Mouse (Mus musculus) kidney, postnatal 14 days (tissue): ENCODE measurements at regions not wholly inside any gene's neighbourhood (a gene's known extent, or its start where the extent isn't known, plus 50 kb on each side); places are given as distances from the start of the nearest gene placed in this dataset.

ENCODE experiments used
- DNase-seq: peaks from one replicate; pipeline ENCODE4 v3.0.0; 2022; ENCODE audit warnings: mixed read lengths

DNA sequence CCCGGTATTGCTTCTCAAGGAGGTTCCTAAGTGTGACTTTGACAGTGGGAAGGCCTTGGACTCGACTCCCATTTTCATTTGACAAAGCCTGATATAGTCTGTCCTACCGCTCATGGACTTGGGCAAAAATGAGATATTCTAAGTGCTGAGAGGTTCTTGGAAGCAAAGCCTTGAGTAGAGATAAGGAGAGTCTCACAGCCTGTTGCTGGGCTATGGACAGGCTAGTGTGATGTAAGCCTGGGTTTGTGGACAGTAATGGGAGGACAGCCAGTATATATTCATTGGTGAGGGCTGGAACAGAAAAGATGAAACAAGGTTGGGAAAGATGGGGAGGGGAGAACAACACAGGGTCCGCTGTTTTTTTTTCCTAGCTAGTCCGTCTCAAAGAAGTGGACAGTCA lies 228.0 kb downstream of the Wdr11 start:
- no peak for DNase-seq

DNA sequence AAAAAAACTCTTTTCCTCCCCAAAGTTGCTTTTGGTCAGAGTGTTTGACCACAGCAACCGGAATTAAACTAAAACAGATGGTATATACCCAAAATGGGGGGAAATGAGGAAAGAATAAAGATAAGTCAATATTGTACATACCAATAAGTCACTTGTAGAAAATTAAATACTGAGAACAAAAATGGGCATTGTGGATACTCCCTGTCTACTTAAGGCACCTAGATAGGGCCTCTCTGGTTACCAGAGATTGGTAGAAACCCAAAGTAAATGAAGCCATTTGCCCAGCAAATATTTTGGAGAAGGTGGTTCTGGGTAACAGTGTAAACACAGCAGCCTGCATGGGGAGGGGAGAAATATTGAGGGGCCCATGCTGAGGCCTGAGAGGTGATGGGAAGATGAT lies 237.3 kb downstream of the Wdr11 start:
- DNase-seq = no peak

DNA sequence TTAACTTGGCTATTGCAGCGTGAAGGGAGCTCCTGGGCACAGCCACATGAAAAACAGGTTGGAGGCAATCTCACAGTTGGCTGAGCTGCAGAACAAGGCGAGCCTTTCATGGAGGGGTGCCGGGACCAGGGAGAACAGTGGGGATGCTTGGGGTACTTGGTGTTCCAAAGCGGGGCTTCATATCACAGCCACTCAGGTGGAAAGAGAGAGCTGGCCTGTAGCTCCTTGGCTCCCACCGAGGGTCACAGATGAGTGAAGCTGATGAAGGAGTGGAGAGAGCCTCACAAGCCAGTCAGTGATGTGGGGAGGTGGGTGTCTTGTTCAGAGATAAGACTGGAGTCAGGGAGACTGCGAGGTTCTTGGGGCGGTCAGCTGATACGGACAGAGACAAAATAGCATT lies 241.2 kb downstream of the Wdr11 start:
- DNase-seq = no peak

DNA sequence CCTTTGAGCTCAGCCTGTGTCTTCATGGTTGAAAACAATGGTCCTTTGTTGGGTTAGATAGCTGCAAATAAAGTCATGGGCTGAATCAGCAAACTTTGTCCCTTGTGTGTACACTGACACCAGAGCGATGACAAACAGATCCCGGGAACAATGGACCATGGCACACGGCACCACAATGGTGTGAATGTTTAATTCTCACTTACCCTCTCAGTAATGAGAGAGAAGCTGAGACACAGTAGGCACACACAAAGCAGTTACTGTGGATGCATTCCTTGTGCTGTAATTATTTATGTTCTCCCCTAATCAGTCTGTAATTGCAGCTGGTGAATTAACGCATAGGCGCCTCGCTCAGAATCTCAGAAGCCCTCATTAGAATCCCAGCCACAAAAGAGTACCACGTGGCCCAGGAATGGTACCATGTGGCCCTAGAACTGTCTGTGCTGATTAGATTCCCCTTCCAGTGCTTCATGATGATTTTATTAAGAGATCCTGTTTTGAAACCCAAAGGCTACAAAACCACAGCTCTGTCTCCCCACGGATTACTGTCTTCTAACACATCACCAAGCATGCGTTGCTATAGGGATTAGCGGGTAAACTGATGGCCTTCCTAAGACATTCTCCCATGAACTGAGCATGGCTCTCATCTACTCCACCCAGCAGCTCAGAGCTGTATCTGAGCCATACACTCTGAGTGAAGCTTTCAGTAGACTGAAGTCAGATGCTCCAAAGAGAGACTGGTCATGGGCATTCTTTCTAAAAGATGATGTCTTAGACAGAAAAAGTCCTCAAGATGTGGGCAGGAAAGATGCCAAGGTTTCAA lies 250.8 kb downstream of the Wdr11 start:
- no peak for DNase-seq

DNA sequence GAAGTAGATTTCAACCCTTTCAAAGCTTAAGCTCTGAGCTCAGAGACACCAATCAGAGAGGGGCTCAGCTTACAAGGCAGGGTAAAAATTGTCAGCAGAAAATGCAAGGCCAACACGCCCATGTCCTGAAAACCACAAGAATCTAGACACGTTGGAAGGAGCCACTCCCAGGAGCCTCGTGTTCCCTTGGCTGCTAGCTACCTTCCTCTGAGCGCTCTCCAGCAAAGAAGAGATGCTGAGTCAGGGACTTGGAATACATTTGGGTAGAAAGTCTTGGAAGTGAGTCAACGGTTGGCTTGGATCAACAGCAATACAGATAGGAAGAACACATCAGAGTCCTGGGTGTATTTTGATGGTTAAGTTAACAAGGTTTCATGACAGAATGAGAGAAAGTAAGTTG lies 255.5 kb downstream of the Wdr11 start:
- DNase-seq = no peak

DNA sequence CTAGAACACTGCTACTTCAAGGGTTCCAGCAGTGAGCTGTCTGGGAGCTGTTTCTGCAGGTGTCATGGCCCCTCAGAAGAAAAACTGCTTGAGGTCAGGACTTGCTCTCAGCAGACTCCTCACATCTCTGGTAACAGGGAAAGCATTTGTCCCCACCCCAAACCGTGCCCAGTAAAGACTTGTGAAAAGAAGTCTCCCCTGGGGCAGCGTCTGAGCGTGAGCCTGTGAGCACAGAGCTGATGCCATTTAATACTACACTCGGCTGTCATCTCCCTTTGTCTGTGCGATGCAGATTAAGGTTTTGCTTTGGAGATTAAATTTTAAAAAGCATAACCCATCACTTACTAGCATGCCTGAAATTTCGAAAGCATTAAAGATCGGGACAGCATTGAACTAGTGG lies 261.9 kb downstream of the Wdr11 start:
- no peak for DNase-seq

DNA sequence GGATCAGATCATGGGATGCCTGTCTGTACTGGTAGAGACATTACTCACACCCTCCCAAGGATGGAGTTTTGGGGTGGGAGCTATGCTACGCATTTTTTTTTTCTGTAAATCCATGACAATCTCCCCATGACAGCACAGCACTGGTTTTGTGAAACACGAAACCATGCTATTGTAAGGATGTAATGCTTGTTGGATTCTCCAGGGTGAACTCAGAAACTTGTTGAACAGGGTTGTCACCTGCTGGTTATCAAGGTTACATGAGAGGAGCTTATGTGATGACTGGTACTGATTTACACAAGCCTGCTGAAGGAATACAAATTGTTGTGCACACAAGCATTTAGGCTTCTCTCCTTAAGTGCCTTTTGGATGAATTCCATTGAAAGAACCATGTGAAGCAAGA lies 263.3 kb downstream of the Wdr11 start:
- no peak for DNase-seq

DNA sequence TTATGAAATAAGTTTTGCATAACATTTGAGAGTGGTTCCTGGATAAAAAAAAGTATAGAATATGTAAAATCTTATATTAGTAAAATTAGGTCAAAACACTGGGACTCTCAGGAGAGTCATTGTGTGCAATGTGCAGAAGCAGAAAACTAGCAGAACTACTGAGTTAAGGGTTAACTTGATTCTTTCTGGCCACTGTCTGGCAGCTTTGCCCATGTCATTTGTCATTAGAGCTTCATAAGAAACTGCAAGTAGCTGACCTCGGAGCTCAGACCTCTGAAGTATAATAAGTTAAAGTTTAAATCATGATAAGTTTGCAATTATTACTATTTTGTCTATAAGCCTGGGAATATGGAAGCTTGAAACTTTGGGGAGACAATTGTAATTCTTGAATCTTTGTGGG lies 271.3 kb downstream of the Wdr11 start:
- no peak for DNase-seq

DNA sequence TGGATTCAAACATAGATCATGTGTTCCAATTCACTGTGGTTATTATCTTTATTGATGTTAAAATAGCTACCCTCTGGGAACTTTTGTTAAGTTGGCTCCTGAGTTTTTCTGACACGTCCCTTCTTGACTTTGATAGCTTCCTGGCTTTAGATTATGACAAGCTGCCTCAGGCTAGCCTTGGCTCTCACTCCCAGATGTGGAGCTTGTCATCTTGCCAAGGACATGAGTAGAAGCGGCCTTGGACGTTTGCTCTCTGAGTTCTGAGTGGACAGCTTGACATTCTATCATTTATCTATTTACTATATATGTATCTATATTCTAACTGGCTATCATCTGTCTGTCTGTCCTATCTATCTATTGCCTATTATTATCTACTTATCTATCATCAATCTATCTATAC lies 273.9 kb downstream of the Wdr11 start:
- no peak for DNase-seq

DNA sequence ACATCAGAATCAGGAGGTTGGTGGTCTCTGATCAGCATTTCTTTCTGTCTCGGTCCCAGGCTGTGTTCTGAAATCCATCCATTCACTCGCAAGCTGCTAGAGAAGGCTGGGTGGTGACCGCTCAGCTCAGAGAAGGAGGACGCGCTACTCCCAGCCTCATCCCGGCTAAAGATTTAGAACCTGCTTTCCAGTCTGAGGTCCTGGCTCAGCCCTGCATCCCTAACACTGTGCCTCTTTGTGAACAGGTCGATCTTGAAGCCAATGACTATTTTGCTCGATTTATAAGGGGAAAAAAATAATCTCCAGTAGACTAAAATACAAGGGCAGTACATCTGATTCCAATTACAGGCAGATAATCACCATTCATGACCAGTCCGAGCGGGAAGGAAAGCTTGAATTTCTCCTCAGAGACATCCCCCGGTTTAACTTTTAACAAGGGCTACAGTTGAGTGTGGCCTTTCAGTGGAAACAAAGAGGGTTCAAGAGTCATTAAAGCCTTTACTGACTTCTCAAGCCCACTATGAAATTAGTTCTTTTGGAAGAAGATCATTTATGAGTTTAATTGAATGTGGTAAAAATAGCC lies 280.6 kb downstream of the Wdr11 start:
- DNase-seq = no peak

DNA sequence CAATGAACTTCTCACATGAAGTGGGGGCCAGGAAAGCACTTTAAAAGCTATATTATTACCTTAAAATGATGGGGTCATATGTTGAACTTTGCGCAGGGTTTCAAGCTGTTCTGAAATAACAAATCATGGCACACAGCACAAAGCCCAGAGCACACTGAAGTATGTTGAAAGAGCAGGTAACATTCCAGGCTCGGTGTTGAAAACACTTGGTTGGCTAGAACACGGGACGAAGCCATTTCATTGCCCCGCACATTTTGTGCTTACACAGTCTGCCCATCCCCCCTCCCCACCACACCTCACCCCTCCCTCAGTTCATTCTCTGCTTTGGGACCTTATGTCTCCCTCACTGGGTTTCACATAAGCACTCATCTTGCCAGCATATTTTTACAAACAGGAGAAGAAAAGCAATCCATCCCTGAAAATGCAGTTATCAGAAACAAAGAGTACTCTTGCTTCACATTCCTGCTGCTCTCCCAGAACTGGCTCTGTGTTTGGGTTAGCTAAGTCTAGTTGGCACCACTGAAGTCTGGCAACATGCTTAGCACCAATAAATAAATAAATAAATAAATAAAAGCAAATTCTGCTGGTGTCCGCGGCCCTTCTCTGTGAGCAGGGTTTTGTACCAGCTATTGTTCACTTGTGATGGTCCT lies 284.7 kb downstream of the Wdr11 start:
- DNase-seq = no peak

DNA sequence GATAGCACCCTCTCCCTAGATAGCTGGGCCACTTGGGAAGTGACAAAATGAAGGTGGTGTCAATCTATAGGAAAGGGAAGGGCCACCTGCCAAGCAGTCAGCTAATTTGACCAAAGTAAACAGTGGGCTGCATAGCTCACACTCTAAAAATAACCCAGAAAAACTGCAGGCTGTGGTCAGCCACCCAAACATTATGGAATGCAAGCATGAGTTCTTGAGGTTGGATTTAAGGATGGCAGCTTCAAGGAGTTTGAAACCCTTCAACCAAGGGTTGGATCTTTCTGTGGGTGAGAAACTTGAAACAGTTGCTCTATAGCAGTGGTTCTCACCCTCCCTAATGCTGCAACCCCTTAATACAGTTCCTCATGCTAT lies 285.2 kb downstream of the Wdr11 start:
- no peak for DNase-seq

DNA sequence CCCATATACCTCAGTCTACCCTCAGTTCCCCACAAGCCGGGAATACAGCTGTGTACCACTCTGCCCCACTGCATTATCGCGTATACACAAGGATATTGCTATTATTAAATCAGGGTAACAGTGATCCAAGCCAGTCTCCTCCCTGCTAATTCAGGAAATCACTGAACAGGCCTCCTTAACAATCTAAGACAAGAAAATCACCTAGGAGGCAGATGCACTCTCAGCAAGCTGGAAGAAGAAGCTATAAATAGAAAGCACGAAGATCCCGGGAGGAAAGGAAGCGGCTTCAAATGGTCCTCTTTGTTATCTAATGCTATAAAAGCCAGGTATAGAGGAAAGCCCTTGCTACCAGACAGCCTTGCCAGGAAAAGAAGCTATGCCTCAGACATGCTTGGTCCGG lies 304.6 kb downstream of the Wdr11 start:
- no peak for DNase-seq

DNA sequence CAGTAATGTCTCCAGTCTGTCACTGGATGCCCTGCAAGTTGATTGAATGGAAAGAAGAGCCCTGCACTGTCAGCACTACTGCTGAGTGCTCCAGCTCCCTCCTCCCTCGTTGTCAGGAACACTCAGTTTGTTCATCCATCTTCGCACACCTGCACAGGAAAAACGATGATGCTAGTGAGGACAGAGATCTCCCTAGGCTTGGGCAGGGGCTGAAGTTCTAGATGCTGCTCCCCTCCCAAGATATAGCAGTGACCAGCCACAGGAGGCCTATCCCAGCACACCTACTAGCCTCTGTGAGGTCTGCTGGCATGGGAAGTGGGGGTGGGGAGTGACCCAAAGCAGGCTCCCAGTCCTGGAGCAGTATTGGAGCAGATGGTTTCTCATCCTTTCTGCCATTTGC lies 305.8 kb downstream of the Wdr11 start:
- no peak for DNase-seq

DNA sequence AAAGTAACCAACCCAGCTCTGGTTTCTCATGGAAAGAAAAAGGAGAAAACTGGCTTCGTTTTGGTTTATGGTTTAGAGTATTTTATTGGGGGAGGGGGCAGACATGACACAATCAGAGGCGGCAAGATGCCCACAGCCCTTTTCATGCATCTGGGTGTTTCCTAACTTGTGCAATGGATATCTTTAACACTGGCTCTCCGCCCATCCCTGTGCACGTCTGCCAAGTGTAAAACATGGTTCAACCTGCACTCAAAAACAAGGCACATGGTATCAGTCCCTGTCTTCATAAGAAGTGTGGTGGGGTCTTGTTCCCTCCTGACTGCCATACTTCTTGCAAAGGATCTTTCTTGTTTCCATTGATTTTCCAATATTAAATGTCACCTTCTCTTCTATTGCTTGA lies 310.6 kb downstream of the Wdr11 start:
- no peak for DNase-seq

DNA sequence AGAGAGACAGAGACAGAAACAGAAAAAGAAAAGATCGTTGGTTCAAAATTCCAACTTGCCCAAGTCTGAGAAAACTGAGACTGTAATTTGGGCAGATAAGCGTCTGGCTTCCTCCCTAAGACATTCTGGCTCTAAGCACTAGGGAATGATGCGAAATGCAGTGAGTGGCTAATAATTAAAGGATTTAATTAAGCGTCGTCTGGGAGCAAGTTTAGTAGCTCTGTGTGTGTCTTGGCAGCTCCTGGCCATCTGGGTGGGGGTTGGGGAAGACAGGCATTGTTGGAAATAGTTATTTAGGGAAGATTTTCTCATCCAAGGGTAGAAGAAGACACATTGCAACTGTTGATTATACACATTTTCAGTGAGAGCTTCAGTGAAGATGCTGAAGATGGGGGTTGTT lies 311.5 kb downstream of the Wdr11 start:
- no peak for DNase-seq

DNA sequence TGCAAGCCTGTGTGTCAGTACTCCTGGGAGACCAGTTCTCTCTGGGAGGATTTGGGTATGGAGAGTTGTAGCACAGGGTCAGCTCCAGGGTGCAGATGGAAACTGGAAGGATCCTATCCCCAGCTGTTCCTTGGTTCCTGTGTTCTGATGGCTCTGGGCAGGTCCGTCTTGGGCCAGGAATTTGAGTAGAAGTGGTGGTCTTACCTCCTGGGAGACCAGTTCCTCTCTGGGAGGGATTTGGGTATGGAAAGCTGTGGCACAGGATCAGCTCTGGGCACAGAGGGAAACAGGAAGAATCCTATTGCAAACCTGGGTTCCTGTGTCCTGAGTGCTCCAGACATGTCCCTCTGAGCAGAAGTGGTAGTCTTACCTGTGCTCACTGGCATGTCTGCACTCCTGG lies 314.5 kb downstream of the Wdr11 start:
- DNase-seq = no peak

DNA sequence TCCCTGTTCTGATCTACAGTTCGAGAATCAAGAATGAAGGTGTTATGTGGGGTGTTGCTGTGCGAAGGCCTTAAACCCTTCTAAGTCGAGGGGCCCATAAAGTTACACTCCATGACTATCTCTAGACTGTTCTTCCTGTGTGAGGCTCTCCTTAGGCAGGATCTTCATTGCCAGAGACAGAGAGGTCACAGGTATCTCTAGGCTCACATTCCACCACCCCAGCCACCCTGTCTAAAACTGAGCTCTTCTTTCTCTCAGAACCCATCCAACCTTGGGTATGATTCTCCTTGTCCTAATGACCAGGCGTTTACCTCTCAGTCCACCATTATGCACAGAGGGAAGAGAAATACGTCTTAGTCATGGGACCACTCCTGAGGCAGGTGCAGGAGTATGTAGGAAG lies 317.2 kb downstream of the Wdr11 start:
- DNase-seq = no peak

DNA sequence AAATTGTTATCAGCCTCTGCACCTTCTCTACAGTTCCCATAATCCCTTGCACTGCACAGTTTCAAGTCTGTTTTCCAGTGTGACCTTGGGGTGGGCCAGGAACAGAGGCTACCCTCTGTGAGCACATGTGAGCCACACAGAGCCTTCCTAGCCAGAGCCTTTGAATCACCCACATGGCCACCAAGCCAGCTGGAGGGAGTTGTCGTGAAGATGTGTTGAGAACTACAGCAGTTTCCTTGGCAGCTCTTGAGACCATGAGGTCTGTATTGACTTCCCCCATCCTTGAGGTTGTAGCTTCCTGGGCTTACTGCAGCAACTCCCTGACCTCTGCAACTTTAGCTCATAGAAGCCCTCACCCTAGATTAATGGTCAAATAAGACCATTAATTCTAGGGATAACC lies 318.1 kb downstream of the Wdr11 start:
- no peak for DNase-seq

DNA sequence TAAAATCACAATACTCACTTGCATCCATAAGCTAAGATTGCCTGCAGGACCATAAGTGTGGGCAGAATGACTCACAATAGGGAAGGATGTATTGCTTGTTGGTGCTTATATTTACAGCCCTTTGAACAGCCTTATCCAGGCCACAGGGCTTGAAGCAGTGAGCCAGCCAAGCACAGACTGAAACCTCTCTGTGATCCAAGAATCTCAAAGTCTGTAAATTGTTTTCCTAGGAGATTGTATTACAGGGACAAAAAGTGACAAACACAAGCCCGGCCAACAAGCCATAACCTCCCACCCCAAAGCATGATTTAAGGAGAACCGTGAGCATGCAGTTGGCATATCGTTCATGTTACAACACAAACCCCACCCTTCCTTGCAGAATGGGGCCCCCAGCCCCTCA lies 319.2 kb downstream of the Wdr11 start:
- no peak for DNase-seq

DNA sequence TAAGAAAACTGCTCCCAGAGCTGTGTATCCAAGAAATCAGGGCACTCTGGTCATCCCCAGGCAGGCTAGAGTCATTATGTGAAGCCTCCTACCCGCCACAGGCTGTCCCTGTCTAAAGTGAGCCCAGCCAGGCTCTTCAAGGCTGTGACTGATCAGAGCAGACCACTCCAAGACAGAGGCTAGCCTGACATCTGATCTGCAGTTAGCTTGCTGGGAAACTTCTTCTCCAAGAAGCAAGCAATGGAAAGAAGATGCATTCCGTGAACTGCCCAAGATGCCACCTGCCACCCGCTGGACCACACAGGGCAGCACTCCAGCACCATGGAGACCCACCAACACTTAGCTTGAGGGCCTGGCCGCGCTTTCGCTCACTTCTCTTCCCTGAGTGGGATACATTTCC lies 323.2 kb downstream of the Wdr11 start:
- no peak for DNase-seq

DNA sequence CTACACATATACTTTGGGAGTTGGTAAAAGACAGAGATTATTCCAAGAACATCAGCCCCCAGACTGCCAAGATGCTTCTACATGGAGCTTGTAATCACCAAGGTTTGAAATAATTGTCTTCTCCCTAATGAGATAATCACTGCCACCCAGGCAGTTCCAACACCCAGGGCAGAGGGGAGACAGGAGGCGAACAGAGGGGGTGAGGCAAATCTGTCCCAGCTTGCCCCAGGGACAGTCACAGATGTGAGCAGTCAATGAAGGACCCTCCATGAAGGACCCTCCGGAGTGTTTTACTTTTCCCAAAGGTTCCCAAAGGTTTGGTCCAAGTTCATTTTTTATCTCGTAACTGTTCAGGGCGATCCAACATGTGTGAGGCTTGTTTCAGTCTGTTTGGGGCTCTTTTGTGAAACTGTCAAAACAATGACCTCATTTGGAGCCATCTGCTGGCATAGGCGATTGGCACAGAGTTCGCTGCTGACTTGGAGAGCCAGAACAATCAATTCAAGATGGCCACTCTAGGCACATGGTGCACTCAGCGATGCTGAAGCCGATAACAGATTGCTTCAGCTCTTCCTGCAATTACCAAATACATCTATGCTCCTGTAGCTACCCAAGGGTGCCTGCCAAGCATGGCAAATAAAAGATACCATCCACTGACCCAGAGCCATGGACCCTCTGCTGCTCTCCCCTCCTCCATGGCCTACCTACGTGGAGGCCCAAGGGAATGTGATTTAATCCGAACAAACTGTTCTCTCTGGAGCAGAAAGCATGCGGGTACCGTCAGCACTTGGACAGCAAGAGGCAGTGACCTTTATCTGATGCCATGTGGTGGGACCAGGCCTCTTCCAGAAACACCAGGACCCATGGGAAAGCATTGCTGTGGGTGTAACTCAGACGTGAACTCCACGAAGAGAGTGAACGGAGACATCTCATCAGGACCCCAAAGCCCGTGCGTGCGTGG lies 326.9 kb downstream of the Wdr11 start:
- peak; percentile 27 for DNase-seq

DNA sequence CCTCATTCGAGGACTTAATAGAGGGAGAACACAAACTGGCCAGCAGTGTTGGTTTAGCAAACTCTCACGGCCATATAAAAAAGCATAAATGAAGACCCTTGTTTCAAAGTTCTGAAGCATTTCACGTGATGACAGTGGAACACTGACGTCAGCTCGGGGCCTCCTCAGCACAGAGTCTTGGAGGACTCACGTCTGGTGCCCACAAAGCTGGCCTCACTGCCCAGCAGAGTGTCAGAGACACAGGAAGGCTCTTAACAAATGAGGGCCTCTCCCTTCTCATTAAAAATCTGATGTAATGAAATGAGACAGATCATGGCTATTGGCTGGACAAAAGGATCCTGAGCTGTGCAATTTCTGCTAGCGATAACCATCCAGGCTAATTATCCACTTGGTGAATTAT lies 330.6 kb downstream of the Wdr11 start:
- no peak for DNase-seq
